Mouse (Mus musculus) liver, embryonic 14.5 days (tissue): Measurements from ENCODE around the gene Rcn1. TPM values are rescaled to one million over a fixed set of nuclear protein-coding genes. Genes with fewer than 3 reads are reported as not detected.

ENCODE experiments used
- ATAC-seq: fragments of 200-750 bp; cut with Nextera tagmentation; 2 replicates; pipeline ENCODE4 v1.8.0; 2017; ENCODE audit warnings: moderate number of reproducible peaks, mild to moderate bottlenecking, moderate library complexity; ENCODE audit not compliant: insufficient read depth
- DNase-seq, 3 experiments: peaks; one replicate each; pipeline ENCODE4 v3.0.0-alpha.2; 2012 to 2013; ENCODE audit warnings: low read depth in 3 of 3, low spot score in 3 of 3
- H3K27ac ChIP-seq: fragments of 300-500 bp; sonication (generic); 2 replicates; pipeline ENCODE4 v1.5.1; 2014; ENCODE audit warnings: moderate library complexity, mild to moderate bottlenecking, control low read depth, inconsistent platforms
- H3K27me3 ChIP-seq: fragments of 300-500 bp; sonication (generic); 2 replicates; pipeline ENCODE4 v1.6.1; 2014; ENCODE audit warnings: mild to moderate bottlenecking, low read length, moderate library complexity; ENCODE audit not compliant: control insufficient read depth, insufficient read depth
- H3K36me3 ChIP-seq: fragments of 300-500 bp; sonication (generic); replicated peaks from 2 replicates; pipeline ENCODE4 v1.6.1; 2014; ENCODE audit warnings: low read depth; ENCODE audit not compliant: control insufficient read depth, insufficient read depth
- H3K4me1 ChIP-seq, 2 experiments: fragments of 200-500 bp in 1 of 2; fragments of 300-500 bp in 1 of 2; sonication (generic) in 1 of 2; replicated peaks; 2 replicates each; pipeline ENCODE4 v1.6.1; 2012 to 2014; ENCODE audit warnings: antibody characterized with exemption in 1 of 2, inconsistent platforms in 1 of 2, low read length in 1 of 2; ENCODE audit not compliant: control insufficient read depth in 2 of 2, insufficient read depth in 2 of 2
- H3K4me2 ChIP-seq: fragments of 300-500 bp; sonication (generic); 2 replicates; pipeline ENCODE4 v1.6.1; 2014; ENCODE audit warnings: low read depth, mild to moderate bottlenecking, control low read depth, moderate library complexity
- H3K4me3 ChIP-seq, 2 experiments: fragments of 200-500 bp in 1 of 2; fragments of 300-500 bp in 1 of 2; sonication (generic) in 1 of 2; 2 replicates each; pipeline ENCODE4 v1.5.1; 2012 to 2014; ENCODE audit warnings: low read depth in 2 of 2, low read length in 2 of 2, mild to moderate bottlenecking in 2 of 2, control low read depth in 1 of 2, inconsistent platforms in 1 of 2, moderate library complexity in 1 of 2; ENCODE audit not compliant: insufficient read depth in 1 of 2
- H3K9ac ChIP-seq: fragments of 300-500 bp; sonication (generic); replicated peaks from 2 replicates; pipeline ENCODE4 v1.6.1; 2014; ENCODE audit warnings: mild to moderate bottlenecking, control low read depth, moderate library complexity
- H3K9me3 ChIP-seq: fragments of 300-500 bp; sonication (generic); 2 replicates; pipeline ENCODE4 v1.6.1; 2016; ENCODE audit warnings: low read length, mixed read lengths; ENCODE audit not compliant: control insufficient read depth
- CTCF ChIP-seq: IDR thresholded peaks from 2 replicates; pipeline ENCODE4 v1.5.1; 2016; ENCODE audit warnings: antibody characterized with exemption, low read depth, control low read depth
- EP300 ChIP-seq: IDR thresholded peaks from 2 replicates; pipeline ENCODE4 v1.6.1; 2016; ENCODE audit warnings: antibody characterized with exemption, low read depth
- WGBS: fragments of 180-500 bp; shearing (Covaris S2); extraction: QIAGEN DNeasy Blood & Tissue Kit; methylation state at CpG from one replicate; pipeline ENCODE4 v1.1.7; 2014; ENCODE audit not compliant: insufficient replicate concordance; 5-methylcytosine and 5-hydroxymethylcytosine counted together
- polyA plus RNA-seq, 2 experiments: library from polyadenylated mRNA; depleted of rRNA in 1 of 2; stranded (reverse) in 1 of 2; unstranded in 1 of 2; fragments of >200 nt; fragmentation: Nextera tagmentation in 1 of 2; extraction: Ambion mirVana in 1 of 2; gene quantifications; 2 replicates each; pipeline versions ENCODE4 v1.2.1 to v1.2.3; 2012 to 2014

The Rcn1 gene
- polyA plus RNA-seq, 2 experiments, result 9.3 to 14.4 TPM

- WGBS, result 20% methylated on average over 12 of the region's 12 CpGs
- no peak for TF ChIP-seq CTCF
- TF ChIP-seq EP300, result no peak
Observed at GRCm38 (mm10) chr2:105336314-105337027, 62.6 kb downstream of the Rcn1 start.

More at GRCm38 (mm10) chr2:105336314-105337027, 62.6 kb downstream of the Rcn1 start:
- H3K9me3 ChIP-seq, result no peaks in the 10 kb centered on the region
- no peaks in the 10 kb centered on the region for H3K27me3 ChIP-seq
- H3K27ac ChIP-seq, result no peak overlapping the region
- H3K4me3 ChIP-seq, result no peak overlapping the region
- H3K4me2 ChIP-seq, result no peak overlapping the region
- no peak overlapping the region for H3K9ac ChIP-seq
- ATAC-seq, result no peak
- no peaks in the 10 kb centered on the region for H3K4me1 ChIP-seq
- DNase-seq, result no peak
- no peaks in the 10 kb centered on the region for H3K36me3 ChIP-seq

Other genes starting within 250 kb of the Rcn1 start
- 0.67 and 1.1 TPM in 2 replicates for gene Them7, start 175.0 kb downstream of the Rcn1 start, polyA plus RNA-seq (2012; rRNA removed)
- gene Them7, start 175.0 kb downstream of the Rcn1 start, polyA plus RNA-seq (2014; fragmentation: Nextera tagmentation; extraction: Ambion mirVana), result 1.5 and 1.8 TPM in 2 replicates